Mouse (Mus musculus) MEL (cell line): Measurements from ENCODE around the gene Car12.

ENCODE experiments used
- CHD2 ChIP-seq: IDR thresholded peaks from 2 replicates; pipeline ENCODE4 v1.6.1; 2011; ENCODE audit warnings: low read length, improper control_type of control experiment
- CTCF ChIP-seq, 3 experiments: IDR thresholded peaks in 2 of 3; conservative IDR thresholded peaks in 1 of 3; 2 replicates each; pipeline ENCODE4 v1.5.1; 2011 to 2012; ENCODE audit warnings: low read length in 3 of 3, low read depth in 2 of 3, mild to moderate bottlenecking in 2 of 3, improper control_type of control experiment in 1 of 3, inconsistent platforms in 1 of 3, mixed read lengths in 1 of 3, moderate library complexity in 1 of 3; ENCODE audit not compliant: control insufficient read depth in 1 of 3, insufficient read depth in 1 of 3, poor library complexity in 1 of 3, severe bottlenecking in 1 of 3
- MAX ChIP-seq: IDR thresholded peaks from 2 replicates; pipeline ENCODE4 v1.6.1; 2011; ENCODE audit warnings: low read length, improper control_type of control experiment
- MYC ChIP-seq: IDR thresholded peaks from 2 replicates; pipeline ENCODE4 v1.6.1; 2011; ENCODE audit warnings: low read depth, mild to moderate bottlenecking, low read length, improper control_type of control experiment, moderate library complexity
- POLR2A ChIP-seq, 2 experiments: IDR thresholded peaks; 2 replicates each; pipeline ENCODE4 v1.6.1; 2011 to 2012; ENCODE audit warnings: low read length in 2 of 2, mild to moderate bottlenecking in 2 of 2, control low read depth in 1 of 2, improper control_type of control experiment in 1 of 2, low read depth in 1 of 2, moderate library complexity in 1 of 2; ENCODE audit not compliant: control insufficient read depth in 1 of 2, insufficient read depth in 1 of 2, poor library complexity in 1 of 2
- RCOR1 ChIP-seq: IDR thresholded peaks from 2 replicates; pipeline ENCODE4 v1.6.1; 2012; ENCODE audit warnings: low read depth, mild to moderate bottlenecking, inconsistent platforms, low read length, improper control_type of control experiment
- ZMIZ1 ChIP-seq: IDR thresholded peaks from 2 replicates; pipeline ENCODE4 v1.6.1; 2012; ENCODE audit warnings: low read depth, mild to moderate bottlenecking, inconsistent platforms, low read length, improper control_type of control experiment, moderate library complexity

DNA sequence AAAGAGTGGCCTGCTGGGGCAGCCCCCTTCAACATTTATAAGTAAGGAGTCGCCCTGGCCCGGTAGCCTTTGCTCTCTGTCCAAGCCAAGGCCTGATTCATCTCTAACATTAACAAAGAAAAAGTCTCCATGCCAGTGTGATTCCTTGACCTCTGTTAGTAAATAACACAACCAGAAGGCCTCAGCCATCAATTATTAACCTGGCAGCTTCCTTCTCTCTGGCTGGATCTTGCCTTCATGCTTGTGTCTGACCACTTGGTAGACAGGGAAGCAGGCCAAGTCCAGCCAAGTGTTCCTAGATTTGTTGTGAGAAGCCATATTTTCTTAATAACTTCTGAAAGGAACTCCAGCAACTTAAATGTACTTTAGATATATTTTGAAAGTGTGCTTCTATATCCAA, 23.1 kb downstream of the Car12 start:
- TF ChIP-seq MAX (no peak), ZMIZ1 (no peak), RCOR1 (no peak), CHD2 (no peak), MYC (no peak), CTCF (IDR thresholded peaks at IDR 0.05 in 2 of 3, conservative IDR thresholded peaks at IDR 0.05 in 1 of 3; ENCODE audit: control insufficient read depth in 1 of 3, insufficient read depth in 1 of 3, low read depth in 2 of 3, low read length in 3 of 3, poor library complexity in 1 of 3, severe bottlenecking in 1 of 3) (no peak), POLR2A (IDR thresholded peaks at IDR 0.05; ENCODE audit: control insufficient read depth in 1 of 2, insufficient read depth in 1 of 2, low read depth in 1 of 2, low read length in 2 of 2, poor library complexity in 1 of 2) (no peak)
